Mouse (Mus musculus) megakaryocyte, embryonic 14.5 days (primary cell): ENCODE data around the gene Tab1.

ENCODE experiments used
- FLI1 ChIP-seq: IDR thresholded peaks from 2 replicates; pipeline ENCODE4 v1.6.1; 2012; ENCODE audit warnings: low read length, inconsistent platforms, mixed read lengths
- GATA1 ChIP-seq: IDR thresholded peaks from 3 replicates; pipeline ENCODE4 v1.6.1; 2012; ENCODE audit warnings: mixed read lengths, low read length, inconsistent platforms, borderline replicate concordance

- TF ChIP-seq GATA1 (no peak), FLI1 (no peak)
Observed at GRCm38 (mm10) chr15:80099477-80099876, 33.5 kb upstream of the Tab1 start.
